19 mouse cellular contexts compared by ENCODE assay signal in genomic region chr9:118686166-118686961, GRCm38 (mm10).
DNase-seq lines count a peak whose midpoint lies in the region; ATAC-seq and TF ChIP-seq lines count a peak whose summit lies in the region.
"Had no signal": no experiment of that assay in that cellular context is flagged by ENCODE, and none has a peak within 500 bp of the region (broad histone marks: within the 10 kb centered on the region; RNA-seq: fewer than 3 reads in every experiment).

No protein-coding gene starts in this region.

- no peak for TF ChIP-seq RAD21 in MEL (IDR thresholded peaks at IDR 0.05; ENCODE audit: low read depth, low read length)

- peaks cover 21% of the 10 kb centered on the region for H3K36me3 ChIP-seq in heart, postnatal 0 days (replicated peaks; ENCODE audit: control insufficient read depth, insufficient read depth, low read length)
- H3K36me3 ChIP-seq in MEL (ENCODE audit: control insufficient read depth in 1 of 2, insufficient read depth in 2 of 2, low read length in 2 of 2), result peaks cover 0 to 6% of the 10 kb centered on the region in 2 experiments; a peak in 2 of 4 replicates
- H3K36me3 ChIP-seq in liver, embryonic 13.5 days, result no peaks in the 10 kb centered on the region
- H3K36me3 ChIP-seq: forebrain, embryonic 15.5 days; G1E; midbrain, embryonic 12.5 days had no signal

- TF ChIP-seq CTCF in heart, postnatal 0 days (IDR thresholded peaks at IDR 0.05; ENCODE audit: low read depth), result no peak
- TF ChIP-seq CTCF in MEL (IDR thresholded peaks at IDR 0.05 in 2 of 3, conservative IDR thresholded peaks at IDR 0.05 in 1 of 3; ENCODE audit: control insufficient read depth in 1 of 3, insufficient read depth in 1 of 3, low read depth in 2 of 3, low read length in 3 of 3, poor library complexity in 1 of 3, severe bottlenecking in 1 of 3), result no peak

- 0 out of 2 replicates have a peak, but pooled peaks cover 6% of the 10 kb centered on the region for H3K4me1 ChIP-seq in heart, postnatal 0 days (ENCODE audit: control insufficient read depth, insufficient read depth)
- H3K4me1 ChIP-seq in MEL (ENCODE audit: control insufficient read depth in 1 of 2, insufficient read depth in 2 of 2, low read length in 2 of 2), result peaks cover 7 to 17% of the 10 kb centered on the region in 2 experiments
- H3K4me1 ChIP-seq in liver, embryonic 13.5 days (replicated peaks), result peaks cover 13% of the 10 kb centered on the region
- H3K4me1 ChIP-seq: midbrain, embryonic 12.5 days had no signal

- H3K4me3 ChIP-seq in heart, postnatal 0 days (ENCODE audit: low read depth, low read length), result no peak overlapping the region
- peak overlapping the region in 1 of 2 experiments; percentile 59; a peak in 2 of 4 replicates for H3K4me3 ChIP-seq in MEL (ENCODE audit: control insufficient read depth in 1 of 2, insufficient read depth in 1 of 2, low read depth in 2 of 2, low read length in 2 of 2)
- no peak overlapping the region for H3K4me3 ChIP-seq in liver, embryonic 13.5 days (replicated peaks)
- H3K4me3 ChIP-seq: forebrain, embryonic 15.5 days; heart, embryonic 10.5 days; hindbrain, embryonic 10.5 days; midbrain, embryonic 12.5 days had no signal

- H3K27me3 ChIP-seq in heart, postnatal 0 days (ENCODE audit: control insufficient read depth, insufficient read depth, low read length), result no peaks in the 10 kb centered on the region
- H3K27me3 ChIP-seq in MEL (ENCODE audit: control insufficient read depth in 1 of 2, insufficient read depth in 2 of 2, low read length in 2 of 2), result no peaks in the 10 kb centered on the region
- no peaks in the 10 kb centered on the region for H3K27me3 ChIP-seq in liver, embryonic 13.5 days
- H3K27me3 ChIP-seq: forebrain, embryonic 15.5 days; midbrain, embryonic 12.5 days had no signal

- H3K4me2 ChIP-seq in heart, postnatal 0 days (ENCODE audit: low read depth, low read length), result no peak overlapping the region
- no peak overlapping the region for H3K4me2 ChIP-seq in liver, embryonic 13.5 days
- H3K4me2 ChIP-seq: forebrain, embryonic 15.5 days; lung, embryonic 14.5 days; midbrain, embryonic 12.5 days had no signal

- WGBS in heart, postnatal 0 days, result 59% methylated on average over 9 of the region's 9 CpGs
- WGBS in liver, embryonic 13.5 days (ENCODE audit: insufficient replicate concordance), result 30% methylated on average over 9 of the region's 9 CpGs

- no peak for DNase-seq in heart, postnatal 0 days (ENCODE audit: low spot score)
- no peak for DNase-seq in heart, adult 8-10 months (ENCODE audit: low spot score)
- DNase-seq in 416B (ENCODE audit: low read depth) (peak; percentile 87), MEL (ENCODE audit: low read depth, low spot score) (peak; percentile 56)
- no peak for DNase-seq in liver, embryonic 13.5 days
- DNase-seq in cerebellum, postnatal 36 days, result no peak
- no peak for DNase-seq in spleen, adult 12 weeks (ENCODE audit: low spot score)
- DNase-seq: cerebellum, postnatal 10 days; kidney, adult 8-10 months; kidney, postnatal 36 days; layer of hippocampus, adult 9-11 months; lung, embryonic 14.5 days; right cerebral cortex, postnatal 25 days; thymus, postnatal 36 days had no signal

- H3K9ac ChIP-seq in heart, postnatal 0 days (replicated peaks; ENCODE audit: low read depth, low read length), result no peak overlapping the region
- peak overlapping the region; percentile 20; the same call in 1 of the 2 replicates for H3K9ac ChIP-seq in MEL (ENCODE audit: control insufficient read depth, low read depth, low read length, poor library complexity, severe bottlenecking)
- no peak overlapping the region for H3K9ac ChIP-seq in liver, embryonic 13.5 days
- H3K9ac ChIP-seq: forebrain, embryonic 15.5 days; lung, embryonic 14.5 days; midbrain, embryonic 12.5 days had no signal

- H3K9me3 ChIP-seq in heart, postnatal 0 days (replicated peaks; ENCODE audit: control insufficient read depth, low read length), result no peaks in the 10 kb centered on the region
- H3K9me3 ChIP-seq in MEL (replicated peaks; ENCODE audit: insufficient read depth, low read length), result no peaks in the 10 kb centered on the region
- no peaks in the 10 kb centered on the region for H3K9me3 ChIP-seq in liver, embryonic 13.5 days (replicated peaks)
- H3K9me3 ChIP-seq: forebrain, embryonic 15.5 days; heart, embryonic 10.5 days; hindbrain, embryonic 10.5 days; midbrain, embryonic 12.5 days had no signal

- H3K27ac ChIP-seq in heart, postnatal 0 days (ENCODE audit: low read depth), result no peak overlapping the region
- H3K27ac ChIP-seq in MEL (ENCODE audit: control insufficient read depth, low read depth, low read length), result peak overlapping the region; percentile 1
- no peak overlapping the region for H3K27ac ChIP-seq in liver, embryonic 13.5 days
- H3K27ac ChIP-seq: forebrain, embryonic 15.5 days; heart, embryonic 10.5 days; hindbrain, embryonic 10.5 days; midbrain, embryonic 12.5 days had no signal

- no peak for TF ChIP-seq EP300 in heart, postnatal 0 days (IDR thresholded peaks at IDR 0.05; ENCODE audit: low read depth)
- peak; percentile 61 to 93; a peak in 3 of 4 replicates for TF ChIP-seq EP300 in MEL (IDR thresholded peaks at IDR 0.05; ENCODE audit: low read depth in 1 of 2, low read length in 2 of 2)

- TF ChIP-seq POLR2A in MEL (IDR thresholded peaks at IDR 0.05; ENCODE audit: control insufficient read depth in 1 of 2, insufficient read depth in 1 of 2, low read depth in 1 of 2, low read length in 2 of 2, poor library complexity in 1 of 2), result no peak

- no peaks in the 10 kb centered on the region for H3K79me2 ChIP-seq in MEL (ENCODE audit: control insufficient read depth, insufficient read depth, low read length, poor library complexity)

- peak; percentile 27; the same call in 1 of the 2 replicates for ATAC-seq in heart, postnatal 0 days (ENCODE audit: insufficient read depth, low read depth)
- ATAC-seq in liver, embryonic 13.5 days (ENCODE audit: low read depth), result peak; percentile 65; the same call in 1 of the 2 replicates
- ATAC-seq: forebrain, embryonic 15.5 days had no signal

TF ChIP-seq in MEL, 35 proteins besides CTCF, POLR2A, EP300 and RAD21:
- TF ChIP-seq GABPA (IDR thresholded peaks at IDR 0.05; ENCODE audit: low read depth, low read length) (no peak), BHLHE40 (IDR thresholded peaks at IDR 0.05; ENCODE audit: borderline replicate concordance, low read depth, low read length) (0 out of 2 replicates have a peak, but pooled peaks have one; percentile 33), NELFE (IDR thresholded peaks at IDR 0.05; ENCODE audit: low read depth, low read length) (no peak), GATA1 (IDR thresholded peaks at IDR 0.05; ENCODE audit: low read depth, low read length) (peak; percentile 63), SIN3A (IDR thresholded peaks at IDR 0.05; ENCODE audit: low read length) (peak; percentile 27; the same call in 1 of the 2 replicates), USF1 (IDR thresholded peaks at IDR 0.05; ENCODE audit: low read depth, low read length) (peak; percentile 75), USF2 (IDR thresholded peaks at IDR 0.05; ENCODE audit: borderline replicate concordance in 1 of 2, insufficient read depth in 1 of 2, low read depth in 1 of 2, low read length in 2 of 2) (0 out of 4 replicates have a peak, but pooled peaks of 1 of the 2 experiments have one; percentile 6), RCOR1 (IDR thresholded peaks at IDR 0.05; ENCODE audit: low read depth, low read length) (peak; percentile 73), NRF1 (IDR thresholded peaks at IDR 0.05; ENCODE audit: insufficient read depth, low read depth, low read length, poor library complexity, severe bottlenecking) (no peak), ZKSCAN1 (IDR thresholded peaks at IDR 0.05; ENCODE audit: low read depth, low read length) (no peak), MAX (IDR thresholded peaks at IDR 0.05; ENCODE audit: low read length) (peak; percentile 47; the same call in 1 of the 2 replicates), MEF2A (IDR thresholded peaks at IDR 0.05; ENCODE audit: extremely low read depth, insufficient replicate concordance, low read depth, low read length, poor library complexity, severe bottlenecking) (no peak), TCF12 (IDR thresholded peaks at IDR 0.05; ENCODE audit: low read depth, low read length) (peak; percentile 91), CHD2 (IDR thresholded peaks at IDR 0.05; ENCODE audit: low read length) (no peak), MAZ (IDR thresholded peaks at IDR 0.05; ENCODE audit: low read depth, low read length) (peak; percentile 81; the same call in 1 of the 2 replicates), UBTF (IDR thresholded peaks at IDR 0.05; ENCODE audit: borderline replicate concordance, insufficient read depth, low read depth, low read length) (no peak), ELF1 (IDR thresholded peaks at IDR 0.05; ENCODE audit: low read depth, low read length) (no peak), ETS1 (IDR thresholded peaks at IDR 0.05; ENCODE audit: low read depth, low read length) (peak; percentile 59), TAL1 (IDR thresholded peaks at IDR 0.05; ENCODE audit: low read length) (peak; percentile 53)

Comparison
In these comparisons a context has a peak if more than half of its experiments do, and no peak if none do; other contexts are left out.
1. DNase-seq: peak in 416B (single experiment) and MEL (single experiment); none in heart, postnatal 0 days (single experiment), heart, adult 8-10 months (single experiment), liver, embryonic 13.5 days (single experiment), cerebellum, postnatal 36 days (0 of 2) and spleen, adult 12 weeks (single experiment).